Mouse (Mus musculus): ENCODE measurements around the gene Neurl1a.

- no peak for TF ChIP-seq CTCF (IDR thresholded peaks at IDR 0.05)
- TF ChIP-seq EP300 (IDR thresholded peaks at IDR 0.05), result no peak
Observed at GRCm38 (mm10) chr19:47167617-47168214, 10.9 kb upstream of the Neurl1a start.

All from lung, postnatal 0 days (tissue).